Mouse (Mus musculus) liver, embryonic 13.5 days (tissue): ENCODE data around the gene Ccl17. TPM values are rescaled to one million over a fixed set of nuclear protein-coding genes. Genes with fewer than 3 reads are reported as not detected.

Experiments
- ATAC-seq: fragments of 200-750 bp; cut with Nextera tagmentation; 2 replicates; pipeline ENCODE4 v1.8.0; 2017; ENCODE audit warnings: low read depth, mild to moderate bottlenecking, moderate number of reproducible peaks, moderate library complexity
- DNase-seq: peaks from one replicate; pipeline ENCODE4 v3.0.0; 2022
- H3K27ac ChIP-seq: fragments of 300-500 bp; sonication (generic); 2 replicates; pipeline ENCODE4 v1.5.1; 2015; ENCODE audit warnings: moderate library complexity, mild to moderate bottlenecking, inconsistent platforms
- H3K27me3 ChIP-seq: fragments of 300-500 bp; sonication (generic); 2 replicates; pipeline ENCODE4 v1.6.1; 2015; ENCODE audit warnings: mild to moderate bottlenecking, inconsistent platforms
- H3K36me3 ChIP-seq: fragments of 300-500 bp; sonication (generic); 2 replicates; pipeline ENCODE4 v1.6.1; 2015; ENCODE audit warnings: mild to moderate bottlenecking, inconsistent platforms
- H3K4me1 ChIP-seq: fragments of 300-500 bp; sonication (generic); replicated peaks from 2 replicates; pipeline ENCODE4 v1.6.1; 2015; ENCODE audit warnings: inconsistent platforms
- H3K4me2 ChIP-seq: fragments of 300-500 bp; sonication (generic); 2 replicates; pipeline ENCODE4 v1.6.1; 2015; ENCODE audit warnings: inconsistent platforms, mild to moderate bottlenecking, moderate library complexity
- H3K4me3 ChIP-seq: fragments of 300-500 bp; sonication (generic); replicated peaks from 2 replicates; pipeline ENCODE4 v1.5.1; 2015; ENCODE audit warnings: mild to moderate bottlenecking, inconsistent platforms
- H3K9ac ChIP-seq: fragments of 300-500 bp; sonication (generic); 2 replicates; pipeline ENCODE4 v1.6.1; 2015; ENCODE audit warnings: mild to moderate bottlenecking, inconsistent platforms
- H3K9me3 ChIP-seq: fragments of 300-500 bp; sonication (generic); replicated peaks from 2 replicates; pipeline ENCODE4 v1.6.1; 2016; ENCODE audit warnings: inconsistent platforms
- WGBS: fragments of 180-500 bp; shearing (Covaris S2); methylation state at CpG from one replicate; pipeline ENCODE4 v1.1.7; 2015; ENCODE audit not compliant: insufficient replicate concordance; 5-methylcytosine and 5-hydroxymethylcytosine counted together
- polyA plus RNA-seq: library from polyadenylated mRNA; unstranded; fragments of >200 nt; fragmentation: Nextera tagmentation; extraction: Ambion mirVana; gene quantifications from 2 replicates; pipeline ENCODE4 v1.2.1, GENCODE M21; 2015

The Ccl17 gene
- polyA plus RNA-seq, 1 experiment from 2014 or later: 0.36 TPM

GRCm38 (mm10) chr8:94779534-94780294 lies 30.5 kb upstream of the Ccl17 start:
- Histone ChIP-seq H3K4me1 (peaks cover 43% of the 10 kb centered on the region), H3K27ac (no peak overlapping the region), H3K4me2 (no peak overlapping the region), H3K9me3 (no peaks in the 10 kb centered on the region), H3K4me3 (no peak overlapping the region), H3K9ac (no peak overlapping the region), H3K27me3 (peaks cover 46% of the 10 kb centered on the region), H3K36me3 (no peaks in the 10 kb centered on the region)
- ATAC-seq: no peak
- no peak for DNase-seq
- 68% methylated on average over 16 of the region's 16 CpGs for WGBS

GRCm38 (mm10) chr8:94780491-94781154 lies 29.6 kb upstream of the Ccl17 start:
- no peak overlapping the region for H3K4me3 ChIP-seq
- H3K27me3 ChIP-seq: peaks cover 41% of the 10 kb centered on the region
- H3K27ac ChIP-seq: no peak overlapping the region; the same call in 1 of the 2 replicates
- H3K36me3 ChIP-seq: no peaks in the 10 kb centered on the region
- peaks cover 50% of the 10 kb centered on the region for H3K4me1 ChIP-seq
- no peak overlapping the region for H3K9ac ChIP-seq
- ATAC-seq (no peak), DNase-seq (no peak)
- H3K4me2 ChIP-seq: no peak overlapping the region; the same call in 1 of the 2 replicates
- H3K9me3 ChIP-seq: no peaks in the 10 kb centered on the region
- 55% methylated on average over 21 of the region's 21 CpGs for WGBS

- no peaks in the 10 kb centered on the region for H3K36me3 ChIP-seq
- no peak overlapping the region; the same call in none of the 2 replicates for H3K4me2 ChIP-seq
- H3K9ac ChIP-seq: peak overlapping the region; percentile 28; the same call in 1 of the 2 replicates
- no peak overlapping the region; the same call in 1 of the 2 replicates for H3K27ac ChIP-seq
- WGBS: 46% methylated on average over 7 of the region's 7 CpGs
- peaks cover 57% of the 10 kb centered on the region for H3K4me1 ChIP-seq
- H3K4me3 ChIP-seq: no peak overlapping the region
- peaks cover 35% of the 10 kb centered on the region for H3K27me3 ChIP-seq
- ATAC-seq (peak; percentile 51), DNase-seq (no peak)
- H3K9me3 ChIP-seq: no peaks in the 10 kb centered on the region
Measured at GRCm38 (mm10) chr8:94781155-94781837, 29.0 kb upstream of the Ccl17 start.

GRCm38 (mm10) chr8:94781838-94782235 lies 28.4 kb upstream of the Ccl17 start:
- Histone ChIP-seq H3K27me3 (peaks cover 34% of the 10 kb centered on the region; the same call in 1 of the 2 replicates), H3K4me3 (no peak overlapping the region), H3K9me3 (no peaks in the 10 kb centered on the region), H3K9ac (peak overlapping the region; percentile 28; the same call in 1 of the 2 replicates), H3K4me2 (no peak overlapping the region; the same call in 1 of the 2 replicates), H3K27ac (no peak overlapping the region), H3K4me1 (peaks cover 63% of the 10 kb centered on the region), H3K36me3 (no peaks in the 10 kb centered on the region)
- 15% methylated on average over 11 of the region's 11 CpGs for WGBS
- DNase-seq (no peak), ATAC-seq (no peak)

- Histone ChIP-seq H3K4me1 (peaks cover 75% of the 10 kb centered on the region), H3K27ac (no peak overlapping the region), H3K27me3 (peaks cover 19% of the 10 kb centered on the region; the same call in 1 of the 2 replicates), H3K9me3 (no peaks in the 10 kb centered on the region), H3K4me3 (no peak overlapping the region), H3K4me2 (no peak overlapping the region), H3K36me3 (no peaks in the 10 kb centered on the region), H3K9ac (no peak overlapping the region)
- DNase-seq (no peak), ATAC-seq (no peak)
- WGBS: 31% methylated on average over 4 of the region's 4 CpGs
Measured at GRCm38 (mm10) chr8:94783890-94784289, 26.4 kb upstream of the Ccl17 start.

- 52% methylated on average over 12 of the region's 12 CpGs for WGBS
- no peaks in the 10 kb centered on the region for H3K36me3 ChIP-seq
- no peak overlapping the region for H3K9ac ChIP-seq
- H3K4me3 ChIP-seq: no peak overlapping the region
- DNase-seq (peak; percentile 57), ATAC-seq (no peak)
- no peaks in the 10 kb centered on the region for H3K9me3 ChIP-seq
- peaks cover 73% of the 10 kb centered on the region for H3K4me1 ChIP-seq
- H3K27ac ChIP-seq: peak overlapping the region; percentile 99; the same call in 1 of the 2 replicates
- H3K27me3 ChIP-seq: peaks cover 18% of the 10 kb centered on the region
- H3K4me2 ChIP-seq: no peak overlapping the region
Measured at GRCm38 (mm10) chr8:94785247-94785985, 24.8 kb upstream of the Ccl17 start.

- Histone ChIP-seq H3K9me3 (no peaks in the 10 kb centered on the region), H3K9ac (0 out of 2 replicates have a peak overlapping the region, but pooled peaks have one; percentile 63), H3K27me3 (peaks cover 17% of the 10 kb centered on the region), H3K4me3 (no peak overlapping the region), H3K27ac (peak overlapping the region; percentile 99), H3K4me1 (peaks cover 66% of the 10 kb centered on the region), H3K36me3 (no peaks in the 10 kb centered on the region), H3K4me2 (peak overlapping the region; percentile 54; the same call in 1 of the 2 replicates)
- WGBS: 63% methylated on average over 6 of the region's 6 CpGs
- no peak for DNase-seq
- no peak for ATAC-seq
Measured at GRCm38 (mm10) chr8:94785995-94786595, 24.2 kb upstream of the Ccl17 start.

GRCm38 (mm10) chr8:94787524-94788501 lies 22.4 kb upstream of the Ccl17 start:
- no peaks in the 10 kb centered on the region for H3K36me3 ChIP-seq
- DNase-seq: peak; percentile 83
- peak overlapping the region; percentile 63 for H3K9ac ChIP-seq
- H3K27me3 ChIP-seq: peaks cover 30% of the 10 kb centered on the region
- H3K4me3 ChIP-seq: peak overlapping the region; percentile 18
- 30% methylated on average over 15 of the region's 15 CpGs for whole genome bisulfite sequencing
- peak overlapping the region; percentile 99 for H3K27ac ChIP-seq
- no peaks in the 10 kb centered on the region for H3K9me3 ChIP-seq
- peaks cover 57% of the 10 kb centered on the region for H3K4me1 ChIP-seq
- ATAC-seq: peak; percentile 98
- peak overlapping the region; percentile 54 for H3K4me2 ChIP-seq

GRCm38 (mm10) chr8:94789256-94789955 lies 20.8 kb upstream of the Ccl17 start:
- no peaks in the 10 kb centered on the region for H3K9me3 ChIP-seq
- H3K27ac ChIP-seq: peak overlapping the region; percentile 99
- WGBS: 79% methylated on average over 10 of the region's 10 CpGs
- H3K4me3 ChIP-seq: no peak overlapping the region
- no peak overlapping the region for H3K9ac ChIP-seq
- no peak for ATAC-seq
- H3K4me2 ChIP-seq: no peak overlapping the region
- DNase-seq: no peak
- H3K27me3 ChIP-seq: peaks cover 32% of the 10 kb centered on the region
- no peaks in the 10 kb centered on the region for H3K36me3 ChIP-seq
- peaks cover 59% of the 10 kb centered on the region for H3K4me1 ChIP-seq
